Mouse (Mus musculus) layer of hippocampus, postnatal 25 days (tissue): ENCODE measurements around the gene Cutal. TPM values are rescaled to one million over a fixed set of nuclear protein-coding genes. Genes with fewer than 3 reads are reported as not detected.
"Not testable (repeated sequence)": the region's sequence is repeated elsewhere in the genome, so short reads cannot be mapped to it uniquely, and the experiment has no call there.

Experiments used
- DNase-seq, 2 experiments: peaks; one replicate each; pipeline ENCODE4 v3.0.0; 2022; ENCODE audit warnings: mixed read lengths in 2 of 2, low spot score in 1 of 2; ENCODE audit errors: extremely low spot score in 1 of 2
- total RNA-seq, 2 experiments: library from RNA; stranded (reverse); gene quantifications; 2 replicates each; pipeline ENCODE4 v1.2.3; 2021

The Cutal gene
- under 1 TPM; 0.44 to 0.49 TPM for total RNA-seq

GRCm38 (mm10) chr2:34874271-34874670 lies at the start of gene Cutal:
Gene Cutal, plus strand, starts transcription at chr2:34874396.
- no peak for DNase-seq

- peak; percentile 82 to 87 for DNase-seq
Measured at GRCm38 (mm10) chr2:34825827-34826459, 48.3 kb upstream of the Cutal start, which contains the start of gene Fbxw2. Gene Fbxw2, minus strand, starts transcription at chr2:34826311.

GRCm38 (mm10) chr2:34826460-34827231 lies 47.5 kb upstream of the Cutal start:
- no peak for DNase-seq

DNA sequence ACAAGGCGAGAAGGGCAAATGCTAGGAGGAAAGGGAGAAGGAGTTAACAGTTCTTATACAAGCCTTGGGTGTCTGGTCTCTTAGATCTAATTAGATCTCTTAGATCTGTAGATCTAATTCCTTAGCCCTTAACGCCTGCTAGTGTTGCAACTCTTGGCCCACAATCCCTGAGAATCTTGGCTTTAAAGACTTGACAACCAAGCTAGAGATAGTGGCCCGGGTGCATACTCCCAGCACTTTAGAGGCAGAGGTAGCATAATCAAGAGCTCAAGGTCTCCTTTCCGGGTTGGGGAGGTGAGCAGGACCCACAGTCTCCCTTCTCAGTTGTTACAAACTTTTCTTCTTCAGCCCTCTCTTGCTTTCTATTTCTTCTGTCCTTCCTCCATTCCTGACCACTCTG lies 46.6 kb upstream of the Cutal start:
- no peak for DNase-seq

- no peak for DNase-seq
Measured at GRCm38 (mm10) chr2:34828026-34828425, 46.2 kb upstream of the Cutal start.

DNA sequence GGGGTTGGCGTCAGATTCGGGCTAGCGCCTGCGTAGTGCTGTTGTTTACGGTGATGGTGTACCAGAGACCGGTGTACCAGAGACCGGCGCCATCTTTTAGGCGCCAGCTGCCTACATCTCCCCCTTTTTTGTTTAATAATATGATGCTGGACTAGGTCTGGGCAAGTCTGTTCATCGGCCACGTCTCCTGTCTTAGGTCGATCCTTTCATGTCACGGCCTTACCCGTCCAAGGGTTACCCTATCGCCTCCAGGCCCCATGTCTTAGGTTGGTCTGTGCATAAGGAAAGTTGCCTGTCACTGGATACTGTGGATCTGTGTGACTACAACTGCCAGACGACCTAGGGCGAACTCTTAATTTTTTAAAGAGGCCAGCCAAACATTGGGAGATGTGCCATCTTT lies 44.1 kb upstream of the Cutal start:
- not testable (repeated sequence) for DNase-seq

DNA sequence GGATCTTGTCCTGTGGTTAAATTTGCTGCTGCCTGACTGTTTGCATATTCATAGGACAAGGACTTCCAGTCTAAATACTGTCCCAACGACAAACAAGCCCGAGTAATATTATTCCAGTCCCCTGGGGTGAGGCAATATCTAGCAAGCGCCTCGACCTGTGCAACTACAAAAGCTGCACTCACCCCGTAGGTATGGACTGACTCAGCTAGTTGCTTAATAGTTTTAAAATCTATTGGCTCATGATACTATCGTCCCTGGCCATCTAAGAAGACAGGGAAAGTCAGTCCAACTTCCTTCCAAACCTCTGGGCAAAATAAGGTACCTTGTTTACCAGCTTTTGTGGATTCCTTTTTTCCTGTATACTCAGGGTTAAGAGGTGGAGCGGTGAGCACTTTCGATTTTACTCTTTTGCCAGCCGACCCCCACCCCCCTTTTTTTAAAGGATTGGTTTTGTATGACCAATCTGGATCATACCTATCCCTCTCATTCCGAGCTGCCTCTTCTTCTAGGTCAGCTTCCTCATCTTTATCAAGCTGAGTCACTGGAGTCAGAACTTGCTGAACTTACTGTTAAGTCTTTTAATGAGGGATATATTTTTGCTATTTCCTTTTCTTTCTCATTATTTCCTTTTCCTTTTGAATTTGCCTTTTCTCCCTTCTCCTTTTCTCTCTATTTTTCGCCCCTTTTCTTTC lies 41.3 kb upstream of the Cutal start, which contains the start of gene Gm34653:
Gene Gm34653, plus strand, starts transcription at position 242 of the 692 bp plus-strand sequence.
- DNase-seq: not testable (repeated sequence)

DNA sequence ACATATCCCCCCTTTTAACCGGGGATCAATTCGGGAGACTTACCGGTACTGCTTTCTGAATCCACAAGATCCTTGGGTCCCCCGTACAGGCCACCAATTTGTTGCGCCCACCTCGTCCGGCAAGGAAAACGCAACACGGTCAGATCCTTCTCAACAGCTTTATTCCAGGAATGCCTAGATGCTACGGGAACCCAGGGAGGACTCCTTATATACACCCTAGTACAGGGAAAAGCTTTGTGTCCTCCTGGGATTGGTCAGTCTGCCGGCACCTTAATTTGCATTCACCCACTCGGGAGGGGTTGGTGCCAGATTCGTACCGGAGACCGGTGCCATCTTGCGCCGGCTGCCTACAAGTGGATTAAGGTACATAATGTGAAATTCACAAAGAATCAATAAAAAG lies 40.6 kb upstream of the Cutal start:
- DNase-seq: no peak

DNA sequence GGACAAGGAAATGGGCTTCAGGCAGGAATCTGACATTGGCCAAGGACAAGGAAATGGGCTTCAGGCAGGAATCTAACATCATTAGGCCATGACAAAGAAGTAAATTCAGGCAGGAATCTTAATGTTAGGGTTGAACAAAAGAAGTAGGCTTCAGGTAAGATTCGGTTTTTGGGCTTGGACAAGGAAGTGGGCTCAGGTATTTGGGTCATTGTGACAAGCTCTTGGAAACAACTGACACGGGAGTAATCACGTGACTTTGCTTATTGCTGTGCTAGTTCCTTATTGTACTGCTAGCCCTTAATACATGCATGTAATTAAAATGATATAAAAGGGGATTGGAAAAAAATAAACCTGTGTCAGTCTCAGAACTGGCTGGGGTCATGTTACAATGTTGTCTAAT lies 38.5 kb upstream of the Cutal start:
- no peak for DNase-seq

DNA sequence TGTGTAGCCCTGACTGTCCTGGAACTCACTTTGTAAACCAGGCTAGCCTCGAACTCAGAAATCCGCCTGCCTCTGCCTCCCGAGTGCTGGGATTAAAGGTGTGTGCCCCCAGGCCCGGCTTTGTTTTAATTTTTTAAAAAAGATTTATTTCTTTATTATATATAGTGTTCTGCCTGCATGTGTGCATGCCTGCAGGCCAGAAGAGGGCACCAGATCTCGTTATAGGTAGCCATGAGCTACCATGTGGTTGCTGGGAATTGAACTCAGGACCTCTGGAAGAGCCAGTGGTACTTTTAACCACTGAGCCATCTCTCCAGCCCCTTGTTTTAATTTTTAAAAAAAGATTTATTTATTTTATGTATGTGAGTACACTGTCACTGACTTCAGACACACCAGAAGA lies 34.1 kb upstream of the Cutal start:
- not testable (repeated sequence) for DNase-seq

DNA sequence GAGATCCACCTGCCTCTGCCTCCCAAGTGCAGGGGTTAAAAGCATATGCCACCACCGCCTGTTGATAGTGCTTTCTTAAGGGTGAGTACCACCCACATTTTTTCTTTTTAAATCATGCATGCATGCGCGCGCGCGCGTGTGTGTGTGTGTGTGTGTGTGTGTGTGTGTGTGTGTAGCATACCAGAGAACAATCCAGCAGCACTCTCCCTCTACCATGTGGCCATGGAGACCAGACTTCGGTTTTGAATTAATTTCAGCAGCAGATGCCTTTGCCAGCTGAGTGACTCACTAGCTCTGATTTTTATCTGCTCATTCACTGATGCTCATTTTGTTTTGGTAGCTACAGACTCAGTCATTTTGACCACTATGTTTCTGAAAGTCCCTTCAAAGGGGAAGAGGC lies 32.5 kb upstream of the Cutal start:
- DNase-seq: peak; percentile 22 to 45

DNA sequence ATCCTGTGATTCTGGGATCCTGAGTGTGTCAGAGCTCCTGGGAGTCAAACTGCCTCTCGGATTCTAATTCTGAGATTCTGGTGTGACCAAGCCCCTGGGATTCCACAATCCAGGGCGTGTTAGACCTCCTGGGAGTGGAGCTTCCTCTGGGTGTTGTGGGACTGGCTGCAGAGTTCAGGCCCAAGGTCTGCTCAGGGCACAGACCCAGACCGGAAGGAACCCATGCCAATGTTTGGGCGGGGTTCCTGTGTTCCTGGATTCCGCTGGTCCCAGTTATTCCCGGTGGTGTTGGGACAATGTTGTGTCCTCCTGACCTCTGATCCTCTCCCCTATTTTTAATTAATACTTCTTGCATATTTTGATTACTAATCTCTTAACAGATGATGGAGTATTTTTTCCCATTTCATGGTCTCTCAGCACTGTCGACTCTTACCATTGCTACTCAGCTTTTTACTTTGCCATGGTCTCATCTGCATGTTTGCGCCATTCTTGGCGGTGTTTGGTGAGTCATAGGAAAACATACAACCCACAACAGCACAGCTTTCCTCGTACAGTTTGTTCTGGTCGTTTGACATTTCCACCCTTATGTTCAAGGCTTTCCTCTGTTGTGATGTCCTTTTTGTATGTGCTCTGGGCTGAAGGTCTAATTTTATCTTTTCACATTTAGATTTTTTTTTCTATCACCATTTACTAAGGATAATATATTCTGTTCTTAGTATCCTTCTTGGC lies 30.8 kb upstream of the Cutal start:
- no peak for DNase-seq

DNA sequence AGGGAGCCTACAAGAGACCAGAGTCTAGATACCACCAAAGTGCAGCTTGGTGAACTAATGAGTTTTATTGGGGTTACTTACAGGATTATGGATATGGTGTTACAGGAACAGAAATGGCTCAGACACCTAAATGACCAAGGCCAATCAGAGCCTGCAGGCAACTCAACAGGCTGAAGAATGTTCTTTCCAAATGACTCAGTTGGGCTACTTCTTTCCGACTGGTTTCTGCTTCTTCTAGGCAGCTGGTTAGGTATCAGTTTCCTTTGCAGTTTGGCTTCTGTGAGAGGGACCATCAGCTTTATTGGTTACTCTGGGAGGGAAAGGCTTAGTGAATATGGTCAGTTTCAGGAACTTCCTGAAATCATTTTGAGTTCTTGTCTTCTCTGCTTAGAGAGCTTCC lies 26.5 kb upstream of the Cutal start:
- DNase-seq: no peak

- DNase-seq: no peak
Measured at GRCm38 (mm10) chr2:34855265-34855664, 18.9 kb upstream of the Cutal start.

DNA sequence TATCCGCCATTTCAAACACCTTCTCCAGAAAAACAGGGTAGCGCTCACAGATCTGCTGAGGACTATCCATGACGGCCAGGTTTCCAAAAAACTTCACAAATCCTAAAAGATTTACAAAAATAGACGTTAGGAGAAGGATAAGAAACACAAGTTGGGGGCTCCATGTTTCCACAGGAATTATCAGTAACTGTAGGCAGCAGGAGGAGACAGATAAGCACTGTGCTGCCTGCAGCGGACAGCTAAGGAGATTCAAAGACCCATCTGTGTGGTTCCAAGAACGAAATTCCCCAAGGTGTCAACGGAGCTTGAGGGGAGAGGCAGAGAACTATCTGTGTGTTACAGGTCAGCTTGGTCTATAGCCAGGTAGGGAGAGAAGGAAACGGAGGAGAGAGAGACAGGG lies 16.5 kb upstream of the Cutal start:
- DNase-seq: no peak

GRCm38 (mm10) chr2:34869680-34870079 lies 4.5 kb upstream of the Cutal start:
- no peak for DNase-seq

GRCm38 (mm10) chr2:34870520-34871474 lies 3.4 kb upstream of the Cutal start:
- DNase-seq: peak; percentile 68 to 83

- DNase-seq: no peak
Measured at GRCm38 (mm10) chr2:34874816-34875345, 685 bp downstream of the Cutal start, which contains the start of gene Psmd5. Gene Psmd5, minus strand, starts transcription at chr2:34874968.

DNA sequence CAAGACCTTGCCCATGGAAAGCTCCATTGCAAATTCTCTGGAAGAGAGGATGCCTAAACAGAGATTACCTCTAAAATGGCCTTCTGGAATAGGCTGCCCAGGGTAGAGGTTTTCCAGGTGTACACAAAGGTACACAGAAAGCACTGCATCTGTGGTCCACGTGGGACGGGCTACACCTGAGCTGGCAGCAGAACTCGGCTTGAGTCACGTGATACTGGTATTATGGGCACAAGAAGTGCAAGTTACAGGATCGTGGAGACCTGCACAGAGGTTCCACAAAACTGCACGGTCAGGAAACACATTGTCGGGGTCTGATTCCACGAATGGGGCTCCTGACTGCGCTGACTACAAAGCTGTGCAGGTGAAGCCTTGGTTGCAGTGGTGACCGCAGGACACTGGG lies 5.9 kb downstream of the Cutal start:
- no peak for DNase-seq
